Mouse (Mus musculus): ENCODE results near the gene Tmem41a. TPM values are rescaled to one million over a fixed set of nuclear protein-coding genes. Genes with fewer than 3 reads are reported as not detected.

The Tmem41a gene
- polyA plus RNA-seq, 2 experiments = 11.7 to 22.0 TPM

GRCm38 (mm10) chr16:21977347-21977746 lies 30.0 kb upstream of the Tmem41a start:
- Histone ChIP-seq H3K27me3 (ENCODE audit: control insufficient read depth, insufficient read depth, low read length) (peaks cover 11% of the 10 kb centered on the region), H3K4me1 (replicated peaks; ENCODE audit: control insufficient read depth in 2 of 2, insufficient read depth in 2 of 2, low read length in 1 of 2) (no peaks in the 10 kb centered on the region), H3K9me3 (ENCODE audit: control insufficient read depth, low read length) (no peaks in the 10 kb centered on the region), H3K36me3 (replicated peaks; ENCODE audit: control insufficient read depth, insufficient read depth, low read depth) (no peaks in the 10 kb centered on the region), H3K4me2 (ENCODE audit: low read depth) (no peak overlapping the region), H3K9ac (replicated peaks) (no peak overlapping the region), H3K27ac (no peak overlapping the region), H3K4me3 (ENCODE audit: insufficient read depth in 1 of 2, low read depth in 2 of 2, low read length in 2 of 2) (no peak overlapping the region)
- no peak for ATAC-seq (ENCODE audit: insufficient read depth)
- TF ChIP-seq CTCF (IDR thresholded peaks at IDR 0.05; ENCODE audit: low read depth) = no peak
- TF ChIP-seq EP300 (IDR thresholded peaks at IDR 0.05; ENCODE audit: low read depth) = no peak
- no peak for DNase-seq (ENCODE audit: low read depth in 3 of 3, low spot score in 3 of 3)
- 56% methylated on average over 5 of the region's 5 CpGs for WGBS (ENCODE audit: insufficient replicate concordance)

- no peaks in the 10 kb centered on the region for H3K4me1 ChIP-seq (replicated peaks; ENCODE audit: control insufficient read depth in 2 of 2, insufficient read depth in 2 of 2, low read length in 1 of 2)
- H3K27ac ChIP-seq = no peak overlapping the region
- H3K4me2 ChIP-seq (ENCODE audit: low read depth) = no peak overlapping the region
- DNase-seq (ENCODE audit: low read depth in 3 of 3, low spot score in 3 of 3) = no peak
- no peak overlapping the region for H3K9ac ChIP-seq (replicated peaks)
- peaks cover 11% of the 10 kb centered on the region for H3K27me3 ChIP-seq (ENCODE audit: control insufficient read depth, insufficient read depth, low read length)
- TF ChIP-seq CTCF (IDR thresholded peaks at IDR 0.05; ENCODE audit: low read depth) (no peak), EP300 (IDR thresholded peaks at IDR 0.05; ENCODE audit: low read depth) (no peak)
- 11% methylated on average over 16 of the region's 16 CpGs for WGBS (ENCODE audit: insufficient replicate concordance)
- no peaks in the 10 kb centered on the region for H3K36me3 ChIP-seq (replicated peaks; ENCODE audit: control insufficient read depth, insufficient read depth, low read depth)
- H3K9me3 ChIP-seq (ENCODE audit: control insufficient read depth, low read length) = no peaks in the 10 kb centered on the region
- no peak for ATAC-seq (ENCODE audit: insufficient read depth)
- H3K4me3 ChIP-seq (ENCODE audit: insufficient read depth in 1 of 2, low read depth in 2 of 2, low read length in 2 of 2) = no peak overlapping the region
Observed at GRCm38 (mm10) chr16:21976203-21976602, 28.9 kb upstream of the Tmem41a start.

- no peak overlapping the region for H3K9ac ChIP-seq (replicated peaks)
- H3K27me3 ChIP-seq (ENCODE audit: control insufficient read depth, insufficient read depth, low read length) = peaks cover 5% of the 10 kb centered on the region
- 66% methylated on average over 4 of the region's 4 CpGs for WGBS (ENCODE audit: insufficient replicate concordance)
- H3K4me1 ChIP-seq (replicated peaks; ENCODE audit: control insufficient read depth in 2 of 2, insufficient read depth in 2 of 2, low read length in 1 of 2) = no peaks in the 10 kb centered on the region
- H3K36me3 ChIP-seq (replicated peaks; ENCODE audit: control insufficient read depth, insufficient read depth, low read depth) = no peaks in the 10 kb centered on the region
- TF ChIP-seq EP300 (IDR thresholded peaks at IDR 0.05; ENCODE audit: low read depth) (no peak), CTCF (IDR thresholded peaks at IDR 0.05; ENCODE audit: low read depth) (no peak)
- ATAC-seq (ENCODE audit: insufficient read depth) = no peak
- H3K4me3 ChIP-seq (ENCODE audit: insufficient read depth in 1 of 2, low read depth in 2 of 2, low read length in 2 of 2) = no peak overlapping the region
- no peaks in the 10 kb centered on the region for H3K9me3 ChIP-seq (ENCODE audit: control insufficient read depth, low read length)
- DNase-seq (ENCODE audit: low read depth in 3 of 3, low spot score in 3 of 3) = no peak
- H3K27ac ChIP-seq = no peak overlapping the region
- no peak overlapping the region for H3K4me2 ChIP-seq (ENCODE audit: low read depth)
Observed at GRCm38 (mm10) chr16:21971446-21971845, 24.1 kb upstream of the Tmem41a start.

- H3K27me3 ChIP-seq (ENCODE audit: control insufficient read depth, insufficient read depth, low read length) = no peaks in the 10 kb centered on the region
- TF ChIP-seq CTCF (IDR thresholded peaks at IDR 0.05; ENCODE audit: low read depth) (no peak), EP300 (IDR thresholded peaks at IDR 0.05; ENCODE audit: low read depth) (no peak)
- no peak overlapping the region for H3K4me2 ChIP-seq (ENCODE audit: low read depth)
- no peaks in the 10 kb centered on the region for H3K36me3 ChIP-seq (replicated peaks; ENCODE audit: control insufficient read depth, insufficient read depth, low read depth)
- DNase-seq (ENCODE audit: low read depth in 3 of 3, low spot score in 3 of 3) = no peak
- H3K4me1 ChIP-seq (replicated peaks; ENCODE audit: control insufficient read depth in 2 of 2, insufficient read depth in 2 of 2, low read length in 1 of 2) = no peaks in the 10 kb centered on the region
- H3K27ac ChIP-seq = no peak overlapping the region
- H3K4me3 ChIP-seq (ENCODE audit: insufficient read depth in 1 of 2, low read depth in 2 of 2, low read length in 2 of 2) = no peak overlapping the region
- no peak for ATAC-seq (ENCODE audit: insufficient read depth)
- H3K9me3 ChIP-seq (ENCODE audit: control insufficient read depth, low read length) = no peaks in the 10 kb centered on the region
- no peak overlapping the region for H3K9ac ChIP-seq (replicated peaks)
- 69% methylated on average over 6 of the region's 6 CpGs for WGBS (ENCODE audit: insufficient replicate concordance)
Observed at GRCm38 (mm10) chr16:21970536-21970935, 23.2 kb upstream of the Tmem41a start.

GRCm38 (mm10) chr16:21969874-21970273 lies 22.5 kb upstream of the Tmem41a start:
- WGBS (ENCODE audit: insufficient replicate concordance) = 64% methylated on average over 5 of the region's 5 CpGs
- no peak overlapping the region for H3K4me3 ChIP-seq (ENCODE audit: insufficient read depth in 1 of 2, low read depth in 2 of 2, low read length in 2 of 2)
- no peaks in the 10 kb centered on the region for H3K36me3 ChIP-seq (replicated peaks; ENCODE audit: control insufficient read depth, insufficient read depth, low read depth)
- H3K27me3 ChIP-seq (ENCODE audit: control insufficient read depth, insufficient read depth, low read length) = no peaks in the 10 kb centered on the region
- ATAC-seq (ENCODE audit: insufficient read depth) = no peak
- H3K27ac ChIP-seq = no peak overlapping the region
- DNase-seq (ENCODE audit: low read depth in 3 of 3, low spot score in 3 of 3) = no peak
- no peaks in the 10 kb centered on the region for H3K4me1 ChIP-seq (replicated peaks; ENCODE audit: control insufficient read depth in 2 of 2, insufficient read depth in 2 of 2, low read length in 1 of 2)
- H3K4me2 ChIP-seq (ENCODE audit: low read depth) = no peak overlapping the region
- no peaks in the 10 kb centered on the region for H3K9me3 ChIP-seq (ENCODE audit: control insufficient read depth, low read length)
- TF ChIP-seq EP300 (IDR thresholded peaks at IDR 0.05; ENCODE audit: low read depth) = no peak
- no peak overlapping the region for H3K9ac ChIP-seq (replicated peaks)
